Mouse (Mus musculus) kidney, embryonic 15.5 days (tissue): ENCODE results near the gene Atp1b2. TPM values are rescaled to one million over a fixed set of nuclear protein-coding genes. Genes with fewer than 3 reads are reported as not detected.

Experiments used
- ATAC-seq: fragments of 200-750 bp; cut with Nextera tagmentation; replicated peaks from 2 replicates; pipeline ENCODE4 v1.8.0; 2017; ENCODE audit warnings: moderate TSS enrichment; ENCODE audit not compliant: low FRiP score
- H3K27ac ChIP-seq: fragments of 300-500 bp; sonication (generic); 2 replicates; pipeline ENCODE4 v1.5.1; 2015; ENCODE audit warnings: mild to moderate bottlenecking, inconsistent platforms
- H3K27me3 ChIP-seq: fragments of 300-500 bp; sonication (generic); 2 replicates; pipeline ENCODE4 v1.6.1; 2015; ENCODE audit warnings: inconsistent platforms
- H3K36me3 ChIP-seq: fragments of 300-500 bp; sonication (generic); 2 replicates; pipeline ENCODE4 v1.6.1; 2015; ENCODE audit warnings: inconsistent platforms
- H3K4me1 ChIP-seq: fragments of 300-500 bp; sonication (generic); 2 replicates; pipeline ENCODE4 v1.6.1; 2015; ENCODE audit warnings: inconsistent platforms
- H3K4me2 ChIP-seq: fragments of 300-500 bp; sonication (generic); 2 replicates; pipeline ENCODE4 v1.6.1; 2015; ENCODE audit warnings: moderate library complexity, mild to moderate bottlenecking, inconsistent platforms
- H3K4me3 ChIP-seq: fragments of 300-500 bp; sonication (generic); replicated peaks from 2 replicates; pipeline ENCODE4 v1.5.1; 2015; ENCODE audit warnings: mild to moderate bottlenecking, inconsistent platforms
- H3K9ac ChIP-seq: fragments of 300-500 bp; sonication (generic); 2 replicates; pipeline ENCODE4 v1.6.1; 2015; ENCODE audit warnings: mild to moderate bottlenecking, inconsistent platforms
- H3K9me3 ChIP-seq: fragments of 300-500 bp; sonication (generic); replicated peaks from 2 replicates; pipeline ENCODE4 v1.6.1; 2016; ENCODE audit warnings: inconsistent platforms
- WGBS: fragments of 180-500 bp; shearing (Covaris S2); methylation state at CpG from one replicate; pipeline ENCODE4 v1.1.7; 2015; ENCODE audit warnings: mixed read lengths; 5-methylcytosine and 5-hydroxymethylcytosine counted together
- polyA plus RNA-seq: library from polyadenylated mRNA; unstranded; fragments of >200 nt; fragmentation: Nextera tagmentation; extraction: Ambion mirVana; gene quantifications from 2 replicates; pipeline ENCODE4 v1.2.1, GENCODE M21; 2015

Gene Atp1b2
- polyA plus RNA-seq, 1 experiment from 2014 or later = 13.5 TPM

GRCm38 (mm10) chr11:69604795-69605664, 712 bp downstream of the Atp1b2 start:
- Histone ChIP-seq H3K4me2 (peak overlapping the region; percentile 98), H3K9me3 (no peaks in the 10 kb centered on the region), H3K27ac (peak overlapping the region; percentile 69), H3K9ac (peak overlapping the region; percentile 57), H3K27me3 (peaks cover 22% of the 10 kb centered on the region), H3K4me3 (peak overlapping the region; percentile 60), H3K4me1 (peaks cover 53% of the 10 kb centered on the region), H3K36me3 (no peaks in the 10 kb centered on the region)
- under 1% methylated on average over 73 of the region's 73 CpGs for WGBS
- peak; percentile 49 for ATAC-seq

- H3K27ac ChIP-seq = peak overlapping the region; percentile 69; the same call in 1 of the 2 replicates
- peaks cover 60% of the 10 kb centered on the region for H3K4me1 ChIP-seq
- WGBS = 63% methylated on average over 3 of the region's 3 CpGs
- H3K9ac ChIP-seq = peak overlapping the region; percentile 57; the same call in 1 of the 2 replicates
- ATAC-seq = no peak
- peak overlapping the region; percentile 98 for H3K4me2 ChIP-seq
- H3K4me3 ChIP-seq = peak overlapping the region; percentile 60
- peaks cover 22% of the 10 kb centered on the region for H3K27me3 ChIP-seq
- H3K36me3 ChIP-seq = no peaks in the 10 kb centered on the region
- H3K9me3 ChIP-seq = no peaks in the 10 kb centered on the region
Observed at GRCm38 (mm10) chr11:69604347-69604746, 1.4 kb downstream of the Atp1b2 start.

- H3K27ac ChIP-seq = peak overlapping the region; percentile 69; the same call in 1 of the 2 replicates
- H3K4me1 ChIP-seq = peaks cover 64% of the 10 kb centered on the region
- peak overlapping the region; percentile 98 for H3K4me2 ChIP-seq
- no peaks in the 10 kb centered on the region for H3K9me3 ChIP-seq
- peaks cover 22% of the 10 kb centered on the region for H3K27me3 ChIP-seq
- 71% methylated on average over 8 of the region's 8 CpGs for WGBS
- no peak overlapping the region for H3K9ac ChIP-seq
- ATAC-seq = no peak
- no peaks in the 10 kb centered on the region for H3K36me3 ChIP-seq
- no peak overlapping the region for H3K4me3 ChIP-seq
Observed at GRCm38 (mm10) chr11:69603516-69603915, 2.2 kb downstream of the Atp1b2 start.

- H3K4me2 ChIP-seq = no peak overlapping the region
- no peak overlapping the region for H3K9ac ChIP-seq
- H3K9me3 ChIP-seq = no peaks in the 10 kb centered on the region
- H3K4me3 ChIP-seq = no peak overlapping the region
- WGBS = 65% methylated on average over 3 of the region's 3 CpGs
- H3K27ac ChIP-seq = no peak overlapping the region
- H3K27me3 ChIP-seq = peaks cover 22% of the 10 kb centered on the region
- peaks cover 64% of the 10 kb centered on the region for H3K4me1 ChIP-seq
- no peaks in the 10 kb centered on the region for H3K36me3 ChIP-seq
- ATAC-seq = no peak
Observed at GRCm38 (mm10) chr11:69601768-69602167, 4.0 kb downstream of the Atp1b2 start.

- peaks cover 51% of the 10 kb centered on the region for H3K4me1 ChIP-seq
- peaks cover 17% of the 10 kb centered on the region; the same call in 1 of the 2 replicates for H3K27me3 ChIP-seq
- H3K4me2 ChIP-seq = peak overlapping the region; percentile 28
- H3K9me3 ChIP-seq = no peaks in the 10 kb centered on the region
- H3K36me3 ChIP-seq = no peaks in the 10 kb centered on the region
- H3K27ac ChIP-seq = peak overlapping the region; percentile 73
- ATAC-seq = peak; percentile 72
- H3K9ac ChIP-seq = no peak overlapping the region
- no peak overlapping the region for H3K4me3 ChIP-seq
- 16% methylated on average over 6 of the region's 6 CpGs for WGBS
Observed at GRCm38 (mm10) chr11:69600098-69600497, 5.6 kb downstream of the Atp1b2 start.

- H3K4me1 ChIP-seq = peaks cover 45% of the 10 kb centered on the region
- ATAC-seq = no peak
- no peaks in the 10 kb centered on the region for H3K36me3 ChIP-seq
- WGBS = 13% methylated on average over 9 of the region's 9 CpGs
- H3K27ac ChIP-seq = peak overlapping the region; percentile 73
- no peaks in the 10 kb centered on the region for H3K9me3 ChIP-seq
- peak overlapping the region; percentile 28; the same call in 1 of the 2 replicates for H3K4me2 ChIP-seq
- H3K9ac ChIP-seq = no peak overlapping the region
- H3K4me3 ChIP-seq = no peak overlapping the region
- peaks cover 11% of the 10 kb centered on the region; the same call in 1 of the 2 replicates for H3K27me3 ChIP-seq
Observed at GRCm38 (mm10) chr11:69599436-69599835, 6.3 kb downstream of the Atp1b2 start.

- H3K36me3 ChIP-seq = peaks cover 42% of the 10 kb centered on the region
- H3K4me3 ChIP-seq = no peak overlapping the region
- WGBS = 93% methylated on average over 6 of the region's 6 CpGs
- no peak overlapping the region for H3K4me2 ChIP-seq
- H3K4me1 ChIP-seq = peaks cover 9% of the 10 kb centered on the region
- ATAC-seq = no peak
- no peak overlapping the region for H3K27ac ChIP-seq
- no peaks in the 10 kb centered on the region for H3K27me3 ChIP-seq
- no peaks in the 10 kb centered on the region for H3K9me3 ChIP-seq
- H3K9ac ChIP-seq = no peak overlapping the region
Observed at GRCm38 (mm10) chr11:69594853-69595252, 10.9 kb downstream of the Atp1b2 start.

- no peaks in the 10 kb centered on the region for H3K27me3 ChIP-seq
- no peaks in the 10 kb centered on the region for H3K9me3 ChIP-seq
- 84% methylated on average over 4 of the region's 4 CpGs for WGBS
- H3K36me3 ChIP-seq = peaks cover 63% of the 10 kb centered on the region
- H3K4me2 ChIP-seq = no peak overlapping the region
- no peak overlapping the region for H3K27ac ChIP-seq
- H3K4me3 ChIP-seq = no peak overlapping the region
- no peak overlapping the region for H3K9ac ChIP-seq
- no peak for ATAC-seq
- no peaks in the 10 kb centered on the region for H3K4me1 ChIP-seq
Observed at GRCm38 (mm10) chr11:69592799-69593198, 12.9 kb downstream of the Atp1b2 start.

GRCm38 (mm10) chr11:69591899-69592637, 13.7 kb downstream of the Atp1b2 start:
- no peak for ATAC-seq
- no peaks in the 10 kb centered on the region for H3K27me3 ChIP-seq
- H3K9ac ChIP-seq = no peak overlapping the region
- no peak overlapping the region for H3K27ac ChIP-seq
- H3K9me3 ChIP-seq = no peaks in the 10 kb centered on the region
- peaks cover 70% of the 10 kb centered on the region for H3K36me3 ChIP-seq
- H3K4me3 ChIP-seq = no peak overlapping the region
- H3K4me2 ChIP-seq = no peak overlapping the region
- H3K4me1 ChIP-seq = no peaks in the 10 kb centered on the region
- 84% methylated on average over 7 of the region's 7 CpGs for WGBS

GRCm38 (mm10) chr11:69591424-69591823, 14.3 kb downstream of the Atp1b2 start:
- Histone ChIP-seq H3K27me3 (no peaks in the 10 kb centered on the region), H3K4me1 (no peaks in the 10 kb centered on the region), H3K36me3 (peaks cover 77% of the 10 kb centered on the region), H3K27ac (no peak overlapping the region), H3K9me3 (no peaks in the 10 kb centered on the region), H3K9ac (no peak overlapping the region), H3K4me3 (no peak overlapping the region), H3K4me2 (no peak overlapping the region)
- WGBS = 91% methylated on average over 3 of the region's 3 CpGs
- ATAC-seq = no peak

- no peak overlapping the region for H3K27ac ChIP-seq
- no peak overlapping the region for H3K4me3 ChIP-seq
- peaks cover 81% of the 10 kb centered on the region for H3K36me3 ChIP-seq
- 92% methylated on average over 8 of the region's 8 CpGs for WGBS
- H3K9ac ChIP-seq = no peak overlapping the region
- H3K4me2 ChIP-seq = no peak overlapping the region
- H3K4me1 ChIP-seq = no peaks in the 10 kb centered on the region
- H3K27me3 ChIP-seq = no peaks in the 10 kb centered on the region
- no peak for ATAC-seq
- no peaks in the 10 kb centered on the region for H3K9me3 ChIP-seq
Observed at GRCm38 (mm10) chr11:69590622-69591021, 15.1 kb downstream of the Atp1b2 start.
